Mouse (Mus musculus): ENCODE results near the gene Casp3. TPM values are rescaled to one million over a fixed set of nuclear protein-coding genes. Genes with fewer than 3 reads are reported as not detected.
"Not testable (repeated sequence)": the region's sequence is repeated elsewhere in the genome, so short reads cannot be mapped to it uniquely, and the experiment has no call there.

Gene Casp3
- polyA plus RNA-seq (2016; fragmentation: Nextera tagmentation; extraction: Ambion mirVana), result 59.1 and 62.4 TPM in 2 replicates

- Histone ChIP-seq H3K27me3 (replicated peaks) (no peaks in the 10 kb centered on the region), H3K27ac (ENCODE audit: poor library complexity, severe bottlenecking) (peak within 1 kb of the TSS; percentile 83), H3K9me3 (replicated peaks) (no peaks in the 10 kb centered on the region), H3K4me3 (peak within 1 kb of the TSS; percentile 81), H3K4me1 (replicated peaks) (peaks cover 19% of the 10 kb centered on the region), H3K9ac (peak within 1 kb of the TSS; percentile 79), H3K36me3 (no peaks in the 10 kb centered on the region), H3K4me2 (peak within 1 kb of the TSS; percentile 88)
- WGBS, result under 1% methylated on average over 53 of the region's 54 CpGs
- peak; percentile 98 for ATAC-seq (ENCODE audit: insufficient number of reproducible peaks, low FRiP score)
These were observed at the start of gene Casp3, which contains the start of gene Primpol for GRCm38 (mm10) chr8:46616879-46617689. Gene Casp3, plus strand, starts transcription at chr8:46617291. Gene Primpol, minus strand, starts transcription at chr8:46617212.

GRCm38 (mm10) chr8:46567946-46568345 lies 49.1 kb upstream of the Casp3 start:
- no peak for ATAC-seq (ENCODE audit: insufficient number of reproducible peaks, low FRiP score)
- H3K36me3 ChIP-seq, result peaks cover 30% of the 10 kb centered on the region
- H3K4me2 ChIP-seq, result no peak overlapping the region
- H3K9me3 ChIP-seq (replicated peaks), result no peaks in the 10 kb centered on the region
- H3K27ac ChIP-seq (ENCODE audit: poor library complexity, severe bottlenecking), result no peak overlapping the region
- 78% methylated on average over 8 of the region's 8 CpGs for WGBS
- H3K4me1 ChIP-seq (replicated peaks), result no peaks in the 10 kb centered on the region
- no peak overlapping the region for H3K4me3 ChIP-seq
- no peaks in the 10 kb centered on the region for H3K27me3 ChIP-seq (replicated peaks)
- no peak overlapping the region for H3K9ac ChIP-seq

GRCm38 (mm10) chr8:46568942-46569341 lies 48.1 kb upstream of the Casp3 start:
- H3K9me3 ChIP-seq (replicated peaks), result no peaks in the 10 kb centered on the region
- no peak for ATAC-seq (ENCODE audit: insufficient number of reproducible peaks, low FRiP score)
- no peak overlapping the region for H3K4me2 ChIP-seq
- H3K9ac ChIP-seq, result no peak overlapping the region
- no peaks in the 10 kb centered on the region for H3K4me1 ChIP-seq (replicated peaks)
- no peaks in the 10 kb centered on the region for H3K27me3 ChIP-seq (replicated peaks)
- no peak overlapping the region for H3K4me3 ChIP-seq
- H3K36me3 ChIP-seq, result peaks cover 28% of the 10 kb centered on the region
- WGBS, result 82% methylated on average over 2 of the region's 2 CpGs
- no peak overlapping the region for H3K27ac ChIP-seq (ENCODE audit: poor library complexity, severe bottlenecking)

GRCm38 (mm10) chr8:46569659-46570441 lies 47.2 kb upstream of the Casp3 start:
- H3K36me3 ChIP-seq, result peaks cover 33% of the 10 kb centered on the region
- 86% methylated on average over 19 of the region's 19 CpGs for whole genome bisulfite sequencing
- H3K4me3 ChIP-seq, result no peak overlapping the region
- 0 out of 2 replicates have a peak overlapping the region, but pooled peaks have one; percentile 0 for H3K27ac ChIP-seq (ENCODE audit: poor library complexity, severe bottlenecking)
- H3K4me1 ChIP-seq (replicated peaks), result no peaks in the 10 kb centered on the region
- H3K9me3 ChIP-seq (replicated peaks), result no peaks in the 10 kb centered on the region
- H3K4me2 ChIP-seq, result no peak overlapping the region
- H3K27me3 ChIP-seq (replicated peaks), result no peaks in the 10 kb centered on the region
- ATAC-seq (ENCODE audit: insufficient number of reproducible peaks, low FRiP score), result peak; percentile 58
- H3K9ac ChIP-seq, result no peak overlapping the region

GRCm38 (mm10) chr8:46570673-46571072 lies 46.4 kb upstream of the Casp3 start:
- WGBS, result 92% methylated on average over 9 of the region's 14 CpGs
- no peaks in the 10 kb centered on the region for H3K4me1 ChIP-seq (replicated peaks)
- H3K4me2 ChIP-seq, result no peak overlapping the region
- H3K9me3 ChIP-seq (replicated peaks), result no peaks in the 10 kb centered on the region
- H3K4me3 ChIP-seq, result no peak overlapping the region
- no peak overlapping the region for H3K9ac ChIP-seq
- ATAC-seq (ENCODE audit: insufficient number of reproducible peaks, low FRiP score), result no peak
- H3K27me3 ChIP-seq (replicated peaks), result no peaks in the 10 kb centered on the region
- H3K27ac ChIP-seq (ENCODE audit: poor library complexity, severe bottlenecking), result no peak overlapping the region
- H3K36me3 ChIP-seq, result peaks cover 36% of the 10 kb centered on the region

- no peak overlapping the region for H3K4me2 ChIP-seq
- no peak overlapping the region for H3K9ac ChIP-seq
- H3K4me3 ChIP-seq, result no peak overlapping the region
- H3K36me3 ChIP-seq, result peaks cover 55% of the 10 kb centered on the region
- no peak overlapping the region for H3K27ac ChIP-seq (ENCODE audit: poor library complexity, severe bottlenecking)
- WGBS, result 92% methylated on average over 2 of the region's 2 CpGs
- H3K4me1 ChIP-seq (replicated peaks), result no peaks in the 10 kb centered on the region
- H3K27me3 ChIP-seq (replicated peaks), result no peaks in the 10 kb centered on the region
- ATAC-seq (ENCODE audit: insufficient number of reproducible peaks, low FRiP score), result no peak
- H3K9me3 ChIP-seq (replicated peaks), result no peaks in the 10 kb centered on the region
These were observed 43.6 kb upstream of the Casp3 start for GRCm38 (mm10) chr8:46573446-46573845.

GRCm38 (mm10) chr8:46573964-46574363 lies 43.1 kb upstream of the Casp3 start:
- no peak overlapping the region for H3K27ac ChIP-seq (ENCODE audit: poor library complexity, severe bottlenecking)
- no peak for ATAC-seq (ENCODE audit: insufficient number of reproducible peaks, low FRiP score)
- 87% methylated on average over 2 of the region's 2 CpGs for WGBS
- H3K36me3 ChIP-seq, result peaks cover 60% of the 10 kb centered on the region
- H3K4me3 ChIP-seq, result no peak overlapping the region
- no peaks in the 10 kb centered on the region for H3K9me3 ChIP-seq (replicated peaks)
- no peaks in the 10 kb centered on the region for H3K27me3 ChIP-seq (replicated peaks)
- no peak overlapping the region for H3K4me2 ChIP-seq
- no peaks in the 10 kb centered on the region for H3K4me1 ChIP-seq (replicated peaks)
- no peak overlapping the region for H3K9ac ChIP-seq

GRCm38 (mm10) chr8:46578794-46579193 lies 38.3 kb upstream of the Casp3 start:
- Histone ChIP-seq H3K36me3 (peaks cover 63% of the 10 kb centered on the region), H3K9me3 (replicated peaks) (no peaks in the 10 kb centered on the region)
- WGBS, result 91% methylated on average over 9 of the region's 9 CpGs

GRCm38 (mm10) chr8:46584328-46584727 lies 32.8 kb upstream of the Casp3 start:
- ATAC-seq (ENCODE audit: insufficient number of reproducible peaks, low FRiP score); H3K4me2 ChIP-seq; H3K4me1 ChIP-seq (replicated peaks); H3K9ac ChIP-seq; H3K27me3 ChIP-seq (replicated peaks); H3K27ac ChIP-seq (ENCODE audit: poor library complexity, severe bottlenecking); H3K4me3 ChIP-seq; H3K9me3 ChIP-seq (replicated peaks): not testable (repeated sequence)
- peaks cover 29% of the 10 kb centered on the region for H3K36me3 ChIP-seq
- 48% methylated on average over 4 of the region's 4 CpGs for whole genome bisulfite sequencing

More at GRCm38 (mm10) chr8:46578794-46579193, 38.3 kb upstream of the Casp3 start:
- Histone ChIP-seq H3K27ac (ENCODE audit: poor library complexity, severe bottlenecking) (no peak overlapping the region), H3K4me2 (no peak overlapping the region), H3K27me3 (replicated peaks) (no peaks in the 10 kb centered on the region), H3K4me3 (no peak overlapping the region), H3K4me1 (replicated peaks) (no peaks in the 10 kb centered on the region), H3K9ac (no peak overlapping the region)
- no peak for ATAC-seq (ENCODE audit: insufficient number of reproducible peaks, low FRiP score)

GRCm38 (mm10) chr8:46585576-46585975 lies 31.5 kb upstream of the Casp3 start:
- H3K9ac ChIP-seq, result no peak overlapping the region
- H3K27me3 ChIP-seq (replicated peaks), result no peaks in the 10 kb centered on the region
- no peak overlapping the region for H3K27ac ChIP-seq (ENCODE audit: poor library complexity, severe bottlenecking)
- H3K4me3 ChIP-seq, result no peak overlapping the region
- no peaks in the 10 kb centered on the region for H3K9me3 ChIP-seq (replicated peaks)
- ATAC-seq (ENCODE audit: insufficient number of reproducible peaks, low FRiP score), result no peak
- no peaks in the 10 kb centered on the region for H3K4me1 ChIP-seq (replicated peaks)
- H3K36me3 ChIP-seq, result peaks cover 24% of the 10 kb centered on the region
- no peak overlapping the region for H3K4me2 ChIP-seq
- WGBS, result 80% methylated on average over 3 of the region's 3 CpGs

- no peak for ATAC-seq (ENCODE audit: insufficient number of reproducible peaks, low FRiP score)
- no peak overlapping the region for H3K9ac ChIP-seq
- H3K4me1 ChIP-seq (replicated peaks), result no peaks in the 10 kb centered on the region
- no peak overlapping the region for H3K4me2 ChIP-seq
- 50% methylated on average over 5 of the region's 5 CpGs for WGBS
- H3K27me3 ChIP-seq (replicated peaks), result no peaks in the 10 kb centered on the region
- no peak overlapping the region for H3K27ac ChIP-seq (ENCODE audit: poor library complexity, severe bottlenecking)
- peaks cover 16% of the 10 kb centered on the region for H3K36me3 ChIP-seq
- no peaks in the 10 kb centered on the region for H3K9me3 ChIP-seq (replicated peaks)
- no peak overlapping the region for H3K4me3 ChIP-seq
These were observed 29.2 kb upstream of the Casp3 start for GRCm38 (mm10) chr8:46587911-46588310.
